Mouse (Mus musculus) T-helper 1 cell (primary cell): ENCODE data around the gene Syt16.

Source experiments
- in situ Hi-C: fragments of 300-600 bp; cut with MboI, MseI; formaldehyde crosslinking; loops from one replicate; pipeline ENCODE4 v1.15.1; 2025; ENCODE audit warnings: high pct_unique_total_duplicates

The Syt16 gene

DNA sequence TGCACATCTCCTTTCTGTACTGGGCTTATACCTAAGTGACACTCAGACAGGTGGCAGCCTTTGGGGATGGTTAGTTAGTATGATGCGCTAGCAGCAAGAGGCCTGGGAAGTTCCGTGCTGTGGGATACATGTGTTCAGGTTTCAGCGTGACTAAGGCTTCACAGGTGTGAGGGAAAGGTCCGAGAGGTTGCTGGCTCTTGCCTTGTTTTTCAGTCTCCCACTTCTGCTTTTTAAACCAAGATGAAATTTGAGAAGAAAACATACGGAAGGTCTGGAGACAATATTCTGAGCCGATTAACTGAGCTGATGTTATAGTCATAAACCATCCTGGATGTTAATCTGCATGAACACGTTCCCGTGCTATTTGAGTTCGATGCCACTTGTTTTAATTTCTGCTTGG lies 5.0 kb downstream of the Syt16 start:
- in situ Hi-C loops, result loop anchor here (25.0 kb wide), 1 partner anchor 1760 kb away; no protein-coding TSS in a partner anchor

DNA sequence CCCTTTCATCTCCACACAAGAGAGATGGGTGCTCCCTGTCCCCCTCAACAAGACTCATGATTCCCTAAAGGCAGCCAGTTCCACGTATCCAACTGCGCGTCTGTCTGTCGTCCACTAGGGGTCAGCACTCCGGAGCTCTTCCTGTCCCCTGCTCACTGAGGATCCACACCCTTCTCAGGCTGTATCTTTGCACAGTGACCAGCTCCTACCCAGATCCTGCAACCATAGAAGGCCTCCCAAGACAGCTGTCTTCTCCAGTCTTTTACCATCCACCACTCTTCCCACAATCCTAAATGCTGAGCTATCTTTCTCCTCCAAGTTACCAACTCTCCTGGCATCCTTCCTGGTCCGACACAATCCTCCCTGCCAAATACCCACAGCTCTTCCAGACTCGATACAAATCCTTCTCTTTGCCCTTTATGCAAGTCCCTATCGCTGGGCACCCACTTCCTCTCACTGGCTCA lies 12.0 kb downstream of the Syt16 start:
- in situ Hi-C loops, result loop anchor here (25.0 kb wide), 1 partner anchor 1753 kb away; no protein-coding TSS in a partner anchor

- in situ Hi-C loops, result loop anchor here (25.0 kb wide), 1 partner anchor 1749 kb away; no protein-coding TSS in a partner anchor
Observed at GRCm38 (mm10) chr12:74013739-74014138, 16.3 kb downstream of the Syt16 start.

- in situ Hi-C loops, result loop anchor here (5.0 to 25.0 kb wide), 2 partner anchors 272 to 1747 kb away; no protein-coding TSS in a partner anchor
Observed at GRCm38 (mm10) chr12:74014739-74015270, 17.3 kb downstream of the Syt16 start.

GRCm38 (mm10) chr12:74015491-74015890 lies 18.0 kb downstream of the Syt16 start:
- in situ Hi-C loops, result loop anchor here (5.0 to 25.0 kb wide), 2 partner anchors 272 to 1747 kb away; no protein-coding TSS in a partner anchor

GRCm38 (mm10) chr12:74023260-74023659 lies 25.8 kb downstream of the Syt16 start:
- in situ Hi-C loops, result loop anchor here (25.0 kb wide), 1 partner anchor 1739 kb away; no protein-coding TSS in a partner anchor

- in situ Hi-C loops, result loop anchor here (25.0 kb wide), 1 partner anchor 1737 kb away; no protein-coding TSS in a partner anchor
Observed at GRCm38 (mm10) chr12:74024912-74025311, 27.5 kb downstream of the Syt16 start.

- in situ Hi-C loops, result no loop called here
Observed at GRCm38 (mm10) chr12:74043225-74043624, 45.8 kb downstream of the Syt16 start.

- in situ Hi-C loops, result no loop called here
Observed at GRCm38 (mm10) chr12:74043755-74044154, 46.3 kb downstream of the Syt16 start.

- in situ Hi-C loops, result no loop called here
Observed at GRCm38 (mm10) chr12:74044241-74044640, 46.8 kb downstream of the Syt16 start.

- in situ Hi-C loops, result no loop called here
Observed at GRCm38 (mm10) chr12:74055336-74055931, 58.0 kb downstream of the Syt16 start.

DNA sequence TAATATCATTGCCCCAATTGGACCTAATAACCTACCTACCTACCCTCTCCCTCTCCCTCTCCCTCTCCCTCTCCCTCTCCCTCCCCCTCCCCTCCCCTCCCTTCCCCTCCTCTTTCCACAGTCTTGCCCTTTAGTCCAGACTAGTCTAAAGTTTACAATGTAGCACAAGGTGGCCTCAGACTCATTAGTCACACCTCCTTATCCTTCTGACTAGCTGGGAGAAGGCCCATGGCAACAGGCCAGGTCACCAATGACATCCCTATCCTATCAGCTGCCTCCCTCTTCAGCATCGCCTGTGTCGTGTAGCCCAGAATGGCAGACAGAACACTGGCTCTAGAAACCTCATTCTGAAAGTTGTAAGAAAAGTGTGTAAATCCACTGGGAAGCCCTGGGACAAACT lies 58.7 kb downstream of the Syt16 start:
- in situ Hi-C loops, result no loop called here

- in situ Hi-C loops, result no loop called here
Observed at GRCm38 (mm10) chr12:74062547-74062946, 65.1 kb downstream of the Syt16 start.

- in situ Hi-C loops, result no loop called here
Observed at GRCm38 (mm10) chr12:74068912-74069311, 71.5 kb downstream of the Syt16 start.

DNA sequence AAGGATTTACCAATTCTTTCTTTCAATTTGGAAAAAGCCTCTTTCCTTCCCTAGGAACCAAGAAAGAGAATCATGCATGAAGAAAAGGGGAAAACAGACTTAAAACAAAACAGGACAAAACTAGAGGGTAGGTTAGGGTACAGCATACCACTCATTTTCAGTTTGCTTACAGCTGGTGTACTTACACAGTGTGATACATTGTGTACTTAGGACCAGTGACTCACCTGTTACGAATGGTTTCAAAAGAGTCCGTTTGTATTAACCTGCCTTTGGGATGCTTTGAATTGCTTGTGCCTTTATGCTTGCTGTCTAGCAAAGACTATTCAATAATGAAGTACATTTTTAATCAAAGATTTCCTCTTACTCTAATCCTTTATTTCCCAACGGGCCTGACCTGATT lies 78.1 kb downstream of the Syt16 start:
- in situ Hi-C loops, result no loop called here

- in situ Hi-C loops, result no loop called here
Observed at GRCm38 (mm10) chr12:74076091-74076490, 78.6 kb downstream of the Syt16 start.

GRCm38 (mm10) chr12:74081122-74081521 lies 83.7 kb downstream of the Syt16 start:
- in situ Hi-C loops, result no loop called here

DNA sequence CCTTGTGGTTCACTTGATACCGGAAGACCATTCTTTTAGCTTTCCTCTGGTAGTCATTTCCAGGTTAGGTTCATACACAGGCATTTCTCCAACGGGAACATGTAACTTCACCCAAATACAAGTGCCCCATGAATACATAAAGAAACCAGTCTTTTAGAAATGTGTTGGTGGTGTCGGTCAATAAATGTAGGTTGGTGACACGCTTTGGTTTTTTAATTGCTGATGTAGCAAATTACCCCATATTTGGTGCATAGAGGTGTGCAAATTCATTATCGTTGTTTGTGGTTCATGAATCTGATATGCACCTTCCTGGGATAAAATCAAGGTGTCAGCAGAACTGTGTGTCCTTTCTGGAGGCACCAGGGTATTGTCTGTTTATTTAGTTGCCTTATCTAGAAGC lies 86.9 kb downstream of the Syt16 start:
- in situ Hi-C loops, result no loop called here

DNA sequence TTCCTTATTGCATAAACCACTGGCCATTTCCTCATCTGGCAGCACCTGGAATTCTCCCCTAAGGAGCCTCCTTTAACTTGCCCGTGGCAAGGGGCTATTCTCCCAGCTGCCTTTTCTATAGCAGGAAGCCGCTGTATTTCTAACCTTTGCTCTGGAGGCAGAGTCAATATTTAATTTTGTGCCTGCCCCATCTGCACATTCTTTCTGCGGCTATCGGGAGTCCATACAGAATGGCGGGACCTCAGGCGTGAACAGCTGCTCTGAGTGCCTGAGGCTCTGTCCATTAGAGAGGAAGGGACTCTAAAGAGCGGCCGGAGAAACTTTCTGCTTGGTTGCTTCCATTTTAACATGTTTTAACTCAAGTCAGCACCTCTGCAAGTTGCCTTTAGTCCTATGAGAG lies 89.6 kb downstream of the Syt16 start:
- in situ Hi-C loops, result no loop called here

DNA sequence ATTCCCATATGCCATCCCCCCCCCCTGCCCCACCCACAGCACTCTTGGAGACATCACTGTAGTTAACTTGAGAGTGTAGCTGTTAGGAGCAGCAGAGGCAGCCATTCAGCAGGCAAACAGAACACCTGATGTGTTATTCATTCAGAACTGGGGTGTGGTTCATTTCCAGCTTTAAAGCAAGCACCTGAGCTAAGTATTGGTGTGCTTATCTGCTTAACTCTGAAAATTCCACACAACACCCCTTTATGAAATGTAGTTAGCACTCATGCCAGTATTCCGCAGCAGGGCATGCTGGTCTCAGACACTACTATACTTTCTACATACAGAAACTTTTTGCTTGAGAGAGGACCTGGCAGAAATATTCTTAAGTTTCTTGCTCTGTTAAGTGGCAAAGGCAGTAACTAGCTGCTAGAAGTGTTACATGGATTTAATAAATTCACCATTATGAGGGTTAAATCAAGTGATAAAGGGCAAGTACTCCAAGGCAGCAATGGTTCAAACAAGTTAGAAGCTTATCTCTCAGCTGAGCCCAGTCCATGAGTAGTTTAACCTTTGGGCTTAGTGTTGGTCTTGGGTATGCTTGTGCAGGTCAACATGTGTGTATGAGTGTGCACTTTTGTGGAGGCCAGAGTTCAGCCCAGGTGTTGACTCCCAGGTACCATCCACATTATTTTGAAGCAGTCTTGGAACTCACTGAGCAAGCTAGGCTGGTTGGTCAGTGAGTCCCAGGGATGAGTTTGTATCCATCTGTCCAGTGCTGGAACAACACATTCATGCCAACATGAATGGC lies 92.1 kb downstream of the Syt16 start:
- in situ Hi-C loops, result no loop called here

GRCm38 (mm10) chr12:74092546-74092945 lies 95.1 kb downstream of the Syt16 start:
- in situ Hi-C loops, result no loop called here

GRCm38 (mm10) chr12:74093110-74093509 lies 95.6 kb downstream of the Syt16 start:
- in situ Hi-C loops, result no loop called here
